Mouse (Mus musculus) kidney, postnatal 0 days (tissue): ENCODE data around the gene Dock11. TPM values are rescaled to one million over a fixed set of nuclear protein-coding genes. Genes with fewer than 3 reads are reported as not detected.
A peak's percentile ranks its signal among the peaks of the same experiment; 100 is the strongest.

Source experiments
- ATAC-seq: fragments of 200-750 bp; cut with Nextera tagmentation; replicated peaks from 2 replicates; pipeline ENCODE4 v1.8.0; 2017; ENCODE audit warnings: low read depth, moderate number of reproducible peaks, moderate TSS enrichment, moderate library complexity; ENCODE audit not compliant: low FRiP score
- DNase-seq: peaks from one replicate; pipeline ENCODE4 v3.0.0-alpha.2; 2016; ENCODE audit warnings: low spot score
- H3K27ac ChIP-seq: fragments of 300-500 bp; sonication (generic); 2 replicates; pipeline ENCODE4 v1.5.1; 2014; ENCODE audit warnings: mild to moderate bottlenecking
- H3K27me3 ChIP-seq: fragments of 300-500 bp; sonication (generic); 2 replicates; pipeline ENCODE4 v1.6.1; 2014; ENCODE audit warnings: low read length, mixed read lengths; ENCODE audit not compliant: insufficient read depth
- H3K36me3 ChIP-seq: fragments of 300-500 bp; sonication (generic); 2 replicates; pipeline ENCODE4 v1.6.1; 2014; ENCODE audit warnings: low read length, mixed read lengths; ENCODE audit not compliant: insufficient read depth
- H3K4me1 ChIP-seq: fragments of 300-500 bp; sonication (generic); replicated peaks from 2 replicates; pipeline ENCODE4 v1.6.1; 2014; ENCODE audit warnings: antibody characterized with exemption, low read length, mixed read lengths; ENCODE audit not compliant: insufficient read depth
- H3K4me2 ChIP-seq: fragments of 300-500 bp; sonication (generic); 2 replicates; pipeline ENCODE4 v1.6.1; 2014; ENCODE audit warnings: mild to moderate bottlenecking, low read length, moderate library complexity, mixed read lengths
- H3K4me3 ChIP-seq: fragments of 300-500 bp; sonication (generic); replicated peaks from 2 replicates; pipeline ENCODE4 v1.5.1; 2014; ENCODE audit warnings: low read depth, low read length
- H3K9ac ChIP-seq: fragments of 300-500 bp; sonication (generic); 2 replicates; pipeline ENCODE4 v1.6.1; 2014; ENCODE audit warnings: low read depth, low read length
- H3K9me3 ChIP-seq: fragments of 300-500 bp; sonication (generic); replicated peaks from 2 replicates; pipeline ENCODE4 v1.6.1; 2016; ENCODE audit warnings: low read length, inconsistent platforms, mixed read lengths
- CTCF ChIP-seq: IDR thresholded peaks from 2 replicates; pipeline ENCODE4 v1.5.1; 2016; ENCODE audit warnings: antibody characterized with exemption, low read depth, mild to moderate bottlenecking, moderate library complexity
- WGBS: fragments of 180-500 bp; shearing (Covaris S2); extraction: QIAGEN DNeasy Blood & Tissue Kit; methylation state at CpG from one replicate; pipeline ENCODE4 v1.1.7; 2014; 5-methylcytosine and 5-hydroxymethylcytosine counted together
- polyA plus RNA-seq: library from polyadenylated mRNA; unstranded; fragments of >200 nt; fragmentation: Nextera tagmentation; extraction: Ambion mirVana; gene quantifications from 2 replicates; pipeline ENCODE4 v1.2.1, GENCODE M21; 2015

Dock11 gene
- 5.4 and 5.5 TPM in 2 replicates for polyA plus RNA-seq

- Histone ChIP-seq H3K4me3 (peak within 1 kb of the TSS; percentile 50), H3K4me2 (peak within 1 kb of the TSS; percentile 69), H3K36me3 (no peaks in the 10 kb centered on the region), H3K9ac (peak within 1 kb of the TSS; percentile 62), H3K9me3 (no peaks in the 10 kb centered on the region), H3K27me3 (no peaks in the 10 kb centered on the region), H3K27ac (peak within 1 kb of the TSS; percentile 31; the same call in 1 of the 2 replicates), H3K4me1 (no peaks in the 10 kb centered on the region)
- ATAC-seq: peak; percentile 83
- no peak for TF ChIP-seq CTCF
- peak; percentile 53 for DNase-seq
- 21% methylated on average over 29 of the region's 38 CpGs for WGBS
These were observed at the start of gene Dock11 for GRCm38 (mm10) chrX:35888087-35888895. Dock11 (plus strand) TSS chrX:35888832.

DNA sequence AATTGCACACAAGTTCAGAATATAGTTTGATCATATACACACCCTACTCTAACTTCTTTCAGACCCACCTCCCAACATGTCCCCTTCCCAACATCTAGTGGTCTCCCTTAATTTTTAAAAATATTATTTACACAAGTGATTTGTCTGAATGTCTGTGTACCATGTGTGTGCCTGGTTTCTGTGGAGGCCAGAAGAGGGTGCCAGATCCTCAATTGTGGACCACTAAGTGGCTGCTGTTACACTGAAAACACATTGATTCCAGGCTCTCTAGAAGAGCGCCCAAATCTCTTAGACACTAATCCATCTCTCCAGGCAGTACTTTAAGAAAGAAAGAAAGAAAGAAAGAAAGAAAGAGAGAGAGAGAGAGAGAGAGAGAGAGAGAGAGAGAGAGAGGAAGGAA is 8.9 kb upstream of the Dock11 start:
- no peak overlapping the region for H3K4me2 ChIP-seq
- H3K9ac ChIP-seq: no peak overlapping the region
- peak; percentile 65 for TF ChIP-seq CTCF
- 50% methylated on average over 1 of the region's 1 CpGs for WGBS
- no peaks in the 10 kb centered on the region for H3K4me1 ChIP-seq
- H3K4me3 ChIP-seq: no peak overlapping the region
- no peaks in the 10 kb centered on the region for H3K9me3 ChIP-seq
- no peaks in the 10 kb centered on the region for H3K27me3 ChIP-seq
- ATAC-seq: no peak
- no peak overlapping the region for H3K27ac ChIP-seq
- no peaks in the 10 kb centered on the region for H3K36me3 ChIP-seq
- DNase-seq: no peak

GRCm38 (mm10) chrX:35888945-35889799 is 540 bp downstream of the Dock11 start:
- Histone ChIP-seq H3K36me3 (no peaks in the 10 kb centered on the region), H3K27ac (peak overlapping the region; percentile 31; the same call in 1 of the 2 replicates), H3K4me2 (peak overlapping the region; percentile 69), H3K27me3 (no peaks in the 10 kb centered on the region), H3K9ac (peak overlapping the region; percentile 62), H3K4me3 (peak overlapping the region; percentile 50), H3K4me1 (no peaks in the 10 kb centered on the region), H3K9me3 (no peaks in the 10 kb centered on the region)
- WGBS: 22% methylated on average over 37 of the region's 58 CpGs
- no peak for TF ChIP-seq CTCF
- DNase-seq (peak; percentile 21), ATAC-seq (peak; percentile 58; the same call in 1 of the 2 replicates)

DNA sequence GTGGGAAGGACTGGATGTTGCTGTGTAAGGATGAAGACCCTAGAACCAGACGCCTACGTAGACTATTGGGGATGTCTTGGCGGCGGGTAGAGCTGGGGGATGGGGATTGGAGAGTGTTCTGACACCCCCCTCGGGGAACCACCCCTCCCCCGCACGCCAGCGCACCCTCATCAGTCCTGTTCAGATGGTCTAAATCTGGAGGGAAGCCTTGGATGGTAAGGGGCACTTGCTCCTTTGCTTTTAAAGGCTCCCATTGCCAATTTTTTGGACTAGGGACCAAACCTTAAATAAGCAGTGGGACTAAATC is 1.1 kb downstream of the Dock11 start:
- Histone ChIP-seq H3K9me3 (no peaks in the 10 kb centered on the region), H3K9ac (peak overlapping the region; percentile 62; the same call in 1 of the 2 replicates), H3K36me3 (no peaks in the 10 kb centered on the region), H3K4me2 (peak overlapping the region; percentile 69), H3K27me3 (no peaks in the 10 kb centered on the region), H3K4me1 (no peaks in the 10 kb centered on the region), H3K4me3 (peak overlapping the region; percentile 50), H3K27ac (no peak overlapping the region)
- 22% methylated on average over 7 of the region's 8 CpGs for WGBS
- DNase-seq: no peak
- peak; percentile 14; the same call in 1 of the 2 replicates for ATAC-seq
- TF ChIP-seq CTCF: no peak

DNA sequence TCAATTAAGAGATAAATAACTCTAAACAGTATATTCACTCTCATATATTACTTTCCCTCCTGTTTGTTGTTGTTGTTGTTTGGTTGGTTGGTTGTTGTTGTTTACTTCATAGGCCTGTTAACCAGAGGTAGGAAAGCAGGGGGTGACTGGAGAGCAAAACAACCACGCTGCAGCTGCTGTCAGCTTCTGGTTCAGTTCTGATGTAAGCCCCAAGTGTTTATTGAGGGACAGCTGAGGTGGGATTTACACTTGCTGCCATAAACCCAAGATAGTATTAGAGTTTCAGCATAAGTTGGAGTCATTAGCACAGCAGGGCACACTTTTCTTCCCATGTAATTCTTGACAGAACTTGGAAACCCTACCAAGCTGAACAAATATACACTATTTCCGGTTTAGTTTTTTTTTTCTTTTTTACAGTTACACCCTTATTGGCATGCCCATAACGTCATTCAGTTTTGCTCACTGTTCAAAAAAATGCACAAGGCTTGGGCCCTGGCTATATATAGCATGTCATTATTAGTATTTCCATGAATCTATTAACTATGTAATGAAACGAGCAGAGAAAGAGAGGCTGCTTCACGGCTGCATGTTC is 3.0 kb downstream of the Dock11 start:
- TF ChIP-seq CTCF: no peak
- Histone ChIP-seq H3K4me1 (no peaks in the 10 kb centered on the region), H3K27ac (no peak overlapping the region), H3K4me3 (no peak overlapping the region), H3K4me2 (no peak overlapping the region), H3K9ac (no peak overlapping the region), H3K27me3 (no peaks in the 10 kb centered on the region), H3K36me3 (no peaks in the 10 kb centered on the region), H3K9me3 (no peaks in the 10 kb centered on the region)
- no peak for DNase-seq
- ATAC-seq: no peak
- 64% methylated on average over 5 of the region's 5 CpGs for WGBS

DNA sequence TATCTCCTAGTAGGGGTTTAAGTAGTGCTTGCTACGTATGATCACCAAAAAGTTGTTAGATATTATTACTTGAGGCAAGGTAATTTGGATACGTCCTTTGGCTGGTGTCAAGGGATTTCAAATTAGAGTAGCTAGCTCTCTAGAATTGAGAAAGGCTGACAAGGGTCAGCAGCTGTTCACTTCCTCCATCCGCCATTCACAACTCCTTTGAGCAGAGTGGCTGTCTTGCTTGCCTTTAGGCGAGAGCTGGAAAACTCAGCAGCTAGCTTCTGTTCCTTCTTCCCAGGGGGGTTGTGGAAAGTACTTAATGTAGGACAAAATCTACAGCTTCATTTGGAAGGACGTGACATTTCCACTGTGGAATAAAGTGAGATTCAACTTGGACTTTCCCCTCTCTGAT is 3.7 kb downstream of the Dock11 start:
- Histone ChIP-seq H3K9ac (no peak overlapping the region), H3K27ac (no peak overlapping the region), H3K4me3 (no peak overlapping the region), H3K9me3 (no peaks in the 10 kb centered on the region), H3K36me3 (no peaks in the 10 kb centered on the region), H3K27me3 (no peaks in the 10 kb centered on the region), H3K4me1 (no peaks in the 10 kb centered on the region), H3K4me2 (no peak overlapping the region)
- TF ChIP-seq CTCF: no peak
- ATAC-seq (no peak), DNase-seq (no peak)
- WGBS: 73% methylated on average over 5 of the region's 5 CpGs
